ENCODE assay signal across 8 mouse cellular contexts in genomic region chrX:140520146-140521102, GRCm38 (mm10).
DNase-seq lines count a peak whose midpoint lies in the region; ATAC-seq and TF ChIP-seq lines count a peak whose summit lies in the region.

No protein-coding gene starts in this region.

- H3K4me3 ChIP-seq in forebrain, embryonic 14.5 days (ENCODE audit: low read depth, low read length): no peak overlapping the region
- H3K4me3 ChIP-seq in layer of hippocampus, adult 2 months: no peak overlapping the region; the same call in 1 of the 2 replicates
- H3K4me3 ChIP-seq in lung, embryonic 14.5 days (ENCODE audit: low read depth, low read length): 0 out of 2 replicates have a peak overlapping the region, but pooled peaks have one; percentile 2

- no peaks in the 10 kb centered on the region for H3K4me1 ChIP-seq in forebrain, embryonic 14.5 days (ENCODE audit: control insufficient read depth, insufficient read depth, low read length)
- H3K4me1 ChIP-seq in lung, embryonic 14.5 days (ENCODE audit: insufficient read depth): no peaks in the 10 kb centered on the region

- H3K4me2 ChIP-seq in forebrain, embryonic 14.5 days (ENCODE audit: low read length): peak overlapping the region; percentile 33; the same call in 1 of the 2 replicates
- H3K4me2 ChIP-seq in lung, embryonic 14.5 days: peak overlapping the region; percentile 57

- H3K27me3 ChIP-seq in forebrain, embryonic 14.5 days (replicated peaks; ENCODE audit: control insufficient read depth, insufficient read depth, low read length): no peaks in the 10 kb centered on the region; the same call in 1 of the 2 replicates
- H3K27me3 ChIP-seq in lung, embryonic 14.5 days (ENCODE audit: insufficient read depth, low read length): no peaks in the 10 kb centered on the region

- no peak overlapping the region for H3K27ac ChIP-seq in forebrain, embryonic 14.5 days (ENCODE audit: low read depth, low read length)
- peak overlapping the region; percentile 81 for H3K27ac ChIP-seq in layer of hippocampus, adult 2 months
- peak overlapping the region; percentile 64 for H3K27ac ChIP-seq in lung, embryonic 14.5 days (ENCODE audit: low read depth)

- H3K36me3 ChIP-seq in forebrain, embryonic 14.5 days (ENCODE audit: control insufficient read depth, insufficient read depth, low read length): no peaks in the 10 kb centered on the region
- H3K36me3 ChIP-seq in lung, embryonic 14.5 days (ENCODE audit: insufficient read depth): no peaks in the 10 kb centered on the region

- no peaks in the 10 kb centered on the region for H3K9me3 ChIP-seq in forebrain, embryonic 14.5 days (replicated peaks; ENCODE audit: control insufficient read depth, low read length)
- no peaks in the 10 kb centered on the region for H3K9me3 ChIP-seq in lung, embryonic 14.5 days (ENCODE audit: low read depth, low read length)

- H3K9ac ChIP-seq in forebrain, embryonic 14.5 days (ENCODE audit: low read length): no peak overlapping the region
- no peak overlapping the region for H3K9ac ChIP-seq in lung, embryonic 14.5 days

- ATAC-seq in forebrain, embryonic 14.5 days: peak; percentile 85
- peak; percentile 99 for ATAC-seq in lung, embryonic 14.5 days (ENCODE audit: insufficient read depth)
- ATAC-seq in neutrophil, adult 5-6 weeks (ENCODE audit: extremely low read depth, insufficient number of reproducible peaks, low FRiP score, poor library complexity, severe bottlenecking): peak; percentile 99

- WGBS in forebrain, embryonic 14.5 days: 34% methylated on average over 25 of the region's 25 CpGs
- 17% methylated on average over 25 of the region's 25 CpGs for WGBS in lung, embryonic 14.5 days

- TF ChIP-seq CTCF in layer of hippocampus, adult 2 months (conservative IDR thresholded peaks at IDR 0.05): no peak
- TF ChIP-seq CTCF in lung, embryonic 14.5 days (IDR thresholded peaks at IDR 0.05; ENCODE audit: low read depth): no peak

- intact Hi-C loops in heart, postnatal 14 days (cut with DNase I): no loop called here

- DNase-seq in ES-CJ7 (ENCODE audit: low read depth, low spot score): peak; percentile 80
- DNase-seq in cerebellum, adult 11 months: peak; percentile 75
- DNase-seq in forebrain, embryonic 14.5 days (ENCODE audit: low spot score): peak; percentile 59
- DNase-seq in heart, postnatal 14 days: peak; percentile 90
- peak; percentile 67 to 70 for DNase-seq in layer of hippocampus, adult 2 months (ENCODE audit: low spot score in 2 of 2)
- DNase-seq in lung, embryonic 14.5 days: peak; percentile 91
- DNase-seq in testis, postnatal 14 days (ENCODE audit: low spot score): peak; percentile 85
